Mouse (Mus musculus): ENCODE measurements at regions not wholly inside any gene's neighbourhood (a gene's known extent, or its start where the extent isn't known, plus 50 kb on each side); places are given as distances from the start of the nearest gene placed in this dataset.

- H3K9me3 ChIP-seq (replicated peaks; ENCODE audit: control insufficient read depth, low read length) = no peaks in the 10 kb centered on the region
- H3K4me3 ChIP-seq (ENCODE audit: low read depth, low read length) = no peak overlapping the region
- DNase-seq (ENCODE audit: low spot score) (no peak), ATAC-seq (no peak)
- H3K27me3 ChIP-seq (replicated peaks; ENCODE audit: control insufficient read depth, insufficient read depth, low read length) = no peaks in the 10 kb centered on the region
- H3K36me3 ChIP-seq (ENCODE audit: control insufficient read depth, insufficient read depth, low read length) = no peaks in the 10 kb centered on the region
- H3K4me1 ChIP-seq (ENCODE audit: control insufficient read depth, insufficient read depth, low read length) = 0 out of 2 replicates have a peak, but pooled peaks cover 2% of the 10 kb centered on the region
- no peak overlapping the region for H3K27ac ChIP-seq (ENCODE audit: low read depth, low read length)
- no peak overlapping the region for H3K9ac ChIP-seq (ENCODE audit: low read length)
- WGBS = 38% methylated on average over 5 of the region's 5 CpGs
- no peak overlapping the region for H3K4me2 ChIP-seq (ENCODE audit: low read length)
These were observed 176.0 kb downstream of the 1810013L24Rik start for GRCm38 (mm10) chr16:9005933-9006332.

GRCm38 (mm10) chr16:9009361-9010083 is 179.6 kb downstream of the 1810013L24Rik start:
- Histone ChIP-seq H3K9me3 (replicated peaks; ENCODE audit: control insufficient read depth, low read length) (no peaks in the 10 kb centered on the region), H3K36me3 (ENCODE audit: control insufficient read depth, insufficient read depth, low read length) (no peaks in the 10 kb centered on the region), H3K9ac (ENCODE audit: low read length) (no peak overlapping the region), H3K4me2 (ENCODE audit: low read length) (no peak overlapping the region), H3K4me3 (ENCODE audit: low read depth, low read length) (no peak overlapping the region), H3K27me3 (replicated peaks; ENCODE audit: control insufficient read depth, insufficient read depth, low read length) (no peaks in the 10 kb centered on the region), H3K4me1 (ENCODE audit: control insufficient read depth, insufficient read depth, low read length) (no peaks in the 10 kb centered on the region), H3K27ac (ENCODE audit: low read depth, low read length) (no peak overlapping the region)
- peak; percentile 91 for ATAC-seq
- WGBS = 21% methylated on average over 19 of the region's 19 CpGs
- peak; percentile 90 for DNase-seq (ENCODE audit: low spot score)

- Histone ChIP-seq H3K27me3 (replicated peaks; ENCODE audit: control insufficient read depth, insufficient read depth, low read length) (no peaks in the 10 kb centered on the region), H3K4me3 (ENCODE audit: low read depth, low read length) (no peak overlapping the region)
These were observed 181.2 kb downstream of the 1810013L24Rik start for GRCm38 (mm10) chr16:9011077-9011476.

GRCm38 (mm10) chr16:9011691-9012090 is 181.8 kb downstream of the 1810013L24Rik start:
- ATAC-seq = no peak

More at GRCm38 (mm10) chr16:9011077-9011476, 181.2 kb downstream of the 1810013L24Rik start:
- no peak overlapping the region for H3K4me2 ChIP-seq (ENCODE audit: low read length)
- no peak overlapping the region for H3K9ac ChIP-seq (ENCODE audit: low read length)
- 84% methylated on average over 1 of the region's 1 CpGs for WGBS
- no peaks in the 10 kb centered on the region for H3K9me3 ChIP-seq (replicated peaks; ENCODE audit: control insufficient read depth, low read length)
- H3K4me1 ChIP-seq (ENCODE audit: control insufficient read depth, insufficient read depth, low read length) = no peaks in the 10 kb centered on the region
- no peak for DNase-seq (ENCODE audit: low spot score)
- ATAC-seq = no peak
- no peak overlapping the region for H3K27ac ChIP-seq (ENCODE audit: low read depth, low read length)
- no peaks in the 10 kb centered on the region for H3K36me3 ChIP-seq (ENCODE audit: control insufficient read depth, insufficient read depth, low read length)

GRCm38 (mm10) chr16:9016040-9016761 is 186.3 kb downstream of the 1810013L24Rik start:
- Histone ChIP-seq H3K27ac (ENCODE audit: low read depth, low read length) (no peak overlapping the region), H3K36me3 (ENCODE audit: control insufficient read depth, insufficient read depth, low read length) (no peaks in the 10 kb centered on the region), H3K4me3 (ENCODE audit: low read depth, low read length) (no peak overlapping the region), H3K9ac (ENCODE audit: low read length) (no peak overlapping the region), H3K9me3 (replicated peaks; ENCODE audit: control insufficient read depth, low read length) (no peaks in the 10 kb centered on the region), H3K4me2 (ENCODE audit: low read length) (no peak overlapping the region), H3K4me1 (ENCODE audit: control insufficient read depth, insufficient read depth, low read length) (no peaks in the 10 kb centered on the region), H3K27me3 (replicated peaks; ENCODE audit: control insufficient read depth, insufficient read depth, low read length) (no peaks in the 10 kb centered on the region)
- ATAC-seq (no peak), DNase-seq (ENCODE audit: low spot score) (no peak)
- 79% methylated on average over 13 of the region's 13 CpGs for WGBS

More at GRCm38 (mm10) chr16:9011691-9012090, 181.8 kb downstream of the 1810013L24Rik start:
- H3K4me3 ChIP-seq (ENCODE audit: low read depth, low read length) = no peak overlapping the region
- H3K4me2 ChIP-seq (ENCODE audit: low read length) = no peak overlapping the region
- no peak for DNase-seq (ENCODE audit: low spot score)
- H3K27me3 ChIP-seq (replicated peaks; ENCODE audit: control insufficient read depth, insufficient read depth, low read length) = no peaks in the 10 kb centered on the region
- no peak overlapping the region for H3K9ac ChIP-seq (ENCODE audit: low read length)
- H3K36me3 ChIP-seq (ENCODE audit: control insufficient read depth, insufficient read depth, low read length) = no peaks in the 10 kb centered on the region
- WGBS = 74% methylated on average over 4 of the region's 4 CpGs
- H3K27ac ChIP-seq (ENCODE audit: low read depth, low read length) = no peak overlapping the region
- no peaks in the 10 kb centered on the region for H3K4me1 ChIP-seq (ENCODE audit: control insufficient read depth, insufficient read depth, low read length)
- no peaks in the 10 kb centered on the region for H3K9me3 ChIP-seq (replicated peaks; ENCODE audit: control insufficient read depth, low read length)

GRCm38 (mm10) chr16:9016762-9017086 is 186.8 kb downstream of the 1810013L24Rik start:
- no peak overlapping the region for H3K27ac ChIP-seq (ENCODE audit: low read depth, low read length)
- ATAC-seq (no peak), DNase-seq (ENCODE audit: low spot score) (no peak)
- H3K9me3 ChIP-seq (replicated peaks; ENCODE audit: control insufficient read depth, low read length) = no peaks in the 10 kb centered on the region
- 91% methylated on average over 7 of the region's 7 CpGs for WGBS
- H3K36me3 ChIP-seq (ENCODE audit: control insufficient read depth, insufficient read depth, low read length) = no peaks in the 10 kb centered on the region
- no peak overlapping the region for H3K4me2 ChIP-seq (ENCODE audit: low read length)
- no peak overlapping the region for H3K4me3 ChIP-seq (ENCODE audit: low read depth, low read length)
- H3K9ac ChIP-seq (ENCODE audit: low read length) = no peak overlapping the region
- H3K27me3 ChIP-seq (replicated peaks; ENCODE audit: control insufficient read depth, insufficient read depth, low read length) = no peaks in the 10 kb centered on the region
- H3K4me1 ChIP-seq (ENCODE audit: control insufficient read depth, insufficient read depth, low read length) = no peaks in the 10 kb centered on the region

- no peaks in the 10 kb centered on the region for H3K27me3 ChIP-seq (replicated peaks; ENCODE audit: control insufficient read depth, insufficient read depth, low read length)
- H3K4me3 ChIP-seq (ENCODE audit: low read depth, low read length) = no peak overlapping the region
- no peak for ATAC-seq
- 88% methylated on average over 4 of the region's 4 CpGs for WGBS
- DNase-seq (ENCODE audit: low spot score) = no peak
- H3K4me2 ChIP-seq (ENCODE audit: low read length) = no peak overlapping the region
- no peaks in the 10 kb centered on the region for H3K36me3 ChIP-seq (ENCODE audit: control insufficient read depth, insufficient read depth, low read length)
- no peaks in the 10 kb centered on the region for H3K9me3 ChIP-seq (replicated peaks; ENCODE audit: control insufficient read depth, low read length)
- H3K4me1 ChIP-seq (ENCODE audit: control insufficient read depth, insufficient read depth, low read length) = no peaks in the 10 kb centered on the region
- H3K27ac ChIP-seq (ENCODE audit: low read depth, low read length) = no peak overlapping the region
- no peak overlapping the region for H3K9ac ChIP-seq (ENCODE audit: low read length)
These were observed 200.8 kb downstream of the 1810013L24Rik start for GRCm38 (mm10) chr16:9030717-9031116.

- ATAC-seq = no peak
- no peaks in the 10 kb centered on the region for H3K9me3 ChIP-seq (replicated peaks; ENCODE audit: control insufficient read depth, low read length)
- H3K4me2 ChIP-seq (ENCODE audit: low read length) = no peak overlapping the region
- no peaks in the 10 kb centered on the region for H3K36me3 ChIP-seq (ENCODE audit: control insufficient read depth, insufficient read depth, low read length)
- H3K27ac ChIP-seq (ENCODE audit: low read depth, low read length) = no peak overlapping the region
- DNase-seq (ENCODE audit: low spot score) = no peak
- no peaks in the 10 kb centered on the region for H3K4me1 ChIP-seq (ENCODE audit: control insufficient read depth, insufficient read depth, low read length)
- no peak overlapping the region for H3K4me3 ChIP-seq (ENCODE audit: low read depth, low read length)
- 69% methylated on average over 6 of the region's 6 CpGs for WGBS
- no peaks in the 10 kb centered on the region for H3K27me3 ChIP-seq (replicated peaks; ENCODE audit: control insufficient read depth, insufficient read depth, low read length)
- H3K9ac ChIP-seq (ENCODE audit: low read length) = no peak overlapping the region
These were observed 213.4 kb downstream of the 1810013L24Rik start for GRCm38 (mm10) chr16:9043271-9043670.

GRCm38 (mm10) chr16:9046864-9047263 is 217.0 kb downstream of the 1810013L24Rik start:
- H3K9me3 ChIP-seq (replicated peaks; ENCODE audit: control insufficient read depth, low read length) = no peaks in the 10 kb centered on the region
- no peak overlapping the region for H3K4me2 ChIP-seq (ENCODE audit: low read length)
- H3K9ac ChIP-seq (ENCODE audit: low read length) = no peak overlapping the region
- ATAC-seq (no peak), DNase-seq (ENCODE audit: low spot score) (no peak)
- H3K4me3 ChIP-seq (ENCODE audit: low read depth, low read length) = no peak overlapping the region
- no peaks in the 10 kb centered on the region for H3K36me3 ChIP-seq (ENCODE audit: control insufficient read depth, insufficient read depth, low read length)
- no peaks in the 10 kb centered on the region for H3K4me1 ChIP-seq (ENCODE audit: control insufficient read depth, insufficient read depth, low read length)
- no peak overlapping the region for H3K27ac ChIP-seq (ENCODE audit: low read depth, low read length)
- 82% methylated on average over 2 of the region's 2 CpGs for WGBS
- H3K27me3 ChIP-seq (replicated peaks; ENCODE audit: control insufficient read depth, insufficient read depth, low read length) = no peaks in the 10 kb centered on the region

Measured in forebrain, embryonic 14.5 days (tissue).